Mouse (Mus musculus) granulocyte monocyte progenitor cell, adult 5-6 weeks (primary cell): Measurements from ENCODE around the gene Elmo2. TPM values are rescaled to one million over a fixed set of nuclear protein-coding genes. Genes with fewer than 3 reads are reported as not detected.

Source experiments
- ATAC-seq: replicated peaks from 2 replicates; pipeline ENCODE4 v1.8.0; 2016; ENCODE audit warnings: mild to moderate bottlenecking, moderate TSS enrichment, inconsistent platforms; ENCODE audit not compliant: poor library complexity, severe bottlenecking
- total RNA-seq, 2 experiments: library from RNA; stranded (forward) in 1 of 2; stranded (reverse) in 1 of 2; fragments of 200-712, 200-1000 nt in 1 of 2; fragments of >200 nt in 1 of 2; fragmentation: Nextera tagmentation in 1 of 2; gene quantifications; 2 replicates each; pipeline ENCODE4 v1.2.3; 2014 to 2017

Gene Elmo2
- total RNA-seq, 2 experiments from 2014 or later, result 28.5 to 53.2 TPM

DNA sequence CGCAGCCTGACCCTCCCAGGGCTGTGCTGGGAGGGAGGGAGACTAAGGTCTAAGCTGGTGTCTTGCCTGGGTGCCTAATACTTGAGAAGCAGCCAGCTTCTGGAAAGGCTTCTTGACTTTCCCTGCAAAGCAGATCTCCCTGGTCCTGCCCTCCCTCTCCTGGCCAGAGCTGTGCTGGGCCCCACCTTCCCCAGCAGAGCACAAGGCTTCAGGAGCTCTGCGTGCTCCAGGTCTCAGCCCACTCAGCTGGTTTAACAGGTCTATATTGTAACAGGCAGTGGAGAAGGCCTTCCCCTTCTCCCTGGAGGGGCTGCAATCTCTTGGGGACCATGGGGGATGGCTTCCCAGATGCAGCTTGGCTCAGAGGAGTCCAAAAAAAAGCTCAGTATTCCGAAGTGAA is 24.9 kb downstream of the Elmo2 start:
- no peak for ATAC-seq

DNA sequence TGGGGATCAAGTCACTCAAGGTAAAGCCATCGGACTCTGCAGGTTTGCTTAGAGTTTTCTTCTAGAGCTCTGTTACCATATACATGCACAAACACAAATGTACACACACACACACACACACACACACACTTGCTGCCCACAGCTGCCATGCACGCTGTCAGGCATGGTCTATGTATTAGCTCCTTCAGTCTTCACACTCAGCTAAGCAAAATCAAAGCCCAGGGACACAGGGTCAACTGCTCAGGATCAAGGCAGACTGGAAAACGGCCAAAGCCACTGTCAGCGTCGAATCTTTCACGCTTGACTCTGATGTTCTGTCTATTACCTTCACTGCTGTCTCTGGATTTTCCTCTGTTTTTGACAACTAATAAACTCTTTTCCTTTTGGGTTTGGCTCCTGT is 25.4 kb downstream of the Elmo2 start:
- ATAC-seq, result no peak

DNA sequence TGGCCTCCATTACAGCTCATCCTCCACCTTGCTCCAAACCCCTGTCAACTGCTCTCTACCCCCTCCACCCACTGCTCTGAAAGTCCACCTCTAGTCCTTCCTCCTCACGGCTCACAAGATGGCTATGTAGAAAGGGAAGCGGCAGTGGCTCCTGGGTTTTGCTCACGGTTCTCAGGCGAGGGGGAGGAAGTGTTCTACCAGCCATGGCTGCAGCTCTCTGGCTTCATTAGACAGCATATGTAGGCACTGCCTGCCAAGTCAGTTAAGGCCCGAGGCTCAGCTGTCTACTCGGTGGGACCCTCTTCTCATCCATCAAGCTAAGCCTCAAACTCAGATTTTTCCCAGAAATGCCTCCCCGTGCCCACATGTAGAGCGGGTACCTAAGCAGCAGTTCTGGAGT is 25.9 kb downstream of the Elmo2 start:
- peak; percentile 30 for ATAC-seq

GRCm38 (mm10) chr2:165297429-165297828 is 28.9 kb downstream of the Elmo2 start:
- no peak for ATAC-seq

DNA sequence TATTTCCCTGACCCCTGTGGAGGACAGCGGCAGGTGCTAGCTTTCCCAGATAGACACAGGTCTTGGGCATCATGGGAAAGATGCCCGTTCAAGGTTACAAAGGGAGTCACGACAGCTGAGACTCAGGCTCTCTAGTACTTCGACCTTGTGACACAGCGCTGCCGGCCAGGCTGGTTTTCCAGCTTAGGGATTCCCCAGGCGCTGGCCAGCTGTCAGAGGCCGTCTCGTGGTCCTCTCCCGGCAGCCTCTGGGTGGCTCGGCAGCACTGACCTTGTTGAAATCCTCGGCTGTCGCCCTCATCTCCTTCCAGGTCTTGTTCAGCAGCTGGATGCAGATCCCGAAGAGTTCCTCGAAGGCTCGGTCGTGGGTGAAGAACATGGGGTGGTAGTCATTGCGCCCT is 29.7 kb downstream of the Elmo2 start:
- no peak for ATAC-seq

DNA sequence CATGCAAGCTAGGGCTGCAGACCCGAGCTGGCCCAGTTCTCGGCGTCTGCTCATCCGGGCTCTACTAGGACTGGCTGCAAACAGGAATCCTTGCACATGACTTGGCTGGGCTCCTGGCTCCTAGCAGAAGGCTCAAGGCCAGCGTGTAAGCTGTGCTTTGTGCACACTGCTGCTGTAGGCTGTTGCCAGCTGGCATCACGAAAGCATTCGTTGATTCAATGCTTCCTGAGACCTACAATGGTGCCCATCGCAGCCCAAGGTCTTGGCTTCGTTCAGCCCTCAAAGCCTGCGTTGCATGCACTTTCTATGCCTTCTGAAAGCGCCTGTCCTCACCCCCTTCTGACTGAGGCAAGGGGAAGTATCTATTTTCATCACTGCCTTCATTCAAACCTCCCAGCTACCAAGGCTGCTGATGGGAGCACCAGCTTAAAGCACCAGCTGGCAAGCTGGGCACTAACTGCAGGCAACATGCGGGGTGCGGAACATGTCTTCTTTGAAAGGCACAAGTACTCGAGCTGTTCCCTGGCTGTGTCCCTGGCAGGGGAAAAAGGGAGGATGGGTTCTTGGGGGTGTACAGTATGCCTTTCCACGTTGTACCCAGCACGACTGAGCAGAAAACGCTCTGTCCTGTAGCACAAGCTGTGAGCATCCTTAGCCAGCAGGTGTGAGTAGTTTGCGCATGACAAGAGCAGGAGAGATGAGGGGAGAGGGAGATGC is 37.8 kb downstream of the Elmo2 start:
- ATAC-seq, result no peak

GRCm38 (mm10) chr2:165287202-165287984 is 38.9 kb downstream of the Elmo2 start, which contains the start of gene Slc35c2:
Gene Slc35c2, minus strand, starts transcription at chr2:165287869.
- ATAC-seq, result peak; percentile 57

GRCm38 (mm10) chr2:165286361-165287201 is 39.7 kb downstream of the Elmo2 start:
- peak; percentile 70 for ATAC-seq

DNA sequence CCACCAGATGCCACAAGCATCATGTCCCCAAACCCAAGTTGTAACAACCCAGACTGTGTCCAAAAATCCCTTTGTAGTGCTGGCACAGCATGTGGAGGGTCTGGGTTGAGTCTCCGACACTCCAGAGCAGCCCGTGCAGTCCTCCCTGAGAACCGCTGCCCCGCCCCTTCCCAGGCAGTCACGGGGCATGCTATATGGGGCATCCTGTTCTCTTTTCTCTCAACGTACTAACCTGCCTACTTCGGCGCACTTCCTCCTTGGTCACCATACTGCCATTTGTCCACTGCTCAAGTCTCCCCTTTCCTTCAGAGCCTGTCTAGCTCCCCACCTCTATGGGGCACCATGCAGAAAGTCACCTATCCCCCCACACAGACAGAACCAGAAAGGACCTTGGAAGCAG is 40.7 kb downstream of the Elmo2 start:
- ATAC-seq, result peak; percentile 69

DNA sequence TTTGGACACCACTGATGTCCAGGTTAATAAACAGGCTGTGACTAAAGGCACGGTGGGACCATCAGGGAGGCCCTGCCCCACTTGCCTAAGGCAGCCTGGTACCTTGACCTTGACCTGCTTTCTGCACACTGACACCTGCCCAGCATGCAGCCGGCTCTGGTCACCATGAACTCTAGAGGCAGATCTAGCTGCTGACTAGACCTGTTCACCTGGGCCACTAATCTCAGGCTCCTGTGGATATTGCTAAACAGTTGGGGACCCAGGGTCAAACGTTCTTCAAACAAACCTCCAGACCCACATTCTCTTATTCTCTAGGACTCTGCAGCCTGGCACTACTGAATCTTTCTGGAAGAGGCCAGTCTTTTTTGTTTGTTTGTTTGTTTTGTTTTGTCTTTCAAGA is 41.2 kb downstream of the Elmo2 start:
- ATAC-seq, result no peak

DNA sequence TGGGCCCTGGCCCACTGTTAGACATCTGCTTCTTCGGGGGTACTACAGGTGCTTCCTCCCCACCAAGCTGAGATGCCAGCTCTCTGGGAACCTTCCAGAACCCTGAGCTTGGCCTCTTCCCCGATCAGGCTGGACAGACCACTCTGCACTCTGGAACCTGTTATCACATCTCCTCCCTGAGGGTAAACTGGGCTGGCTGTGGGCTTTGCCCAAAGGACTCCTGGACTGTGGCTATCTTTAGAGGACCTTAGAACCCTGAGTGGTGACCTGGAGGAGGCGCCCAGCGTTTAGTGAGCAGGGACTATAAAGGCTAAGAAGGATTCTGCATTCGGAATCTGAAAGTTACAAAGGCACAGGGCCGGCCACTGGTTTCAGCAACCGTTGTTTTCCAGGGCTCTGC is 41.9 kb downstream of the Elmo2 start:
- ATAC-seq, result no peak

DNA sequence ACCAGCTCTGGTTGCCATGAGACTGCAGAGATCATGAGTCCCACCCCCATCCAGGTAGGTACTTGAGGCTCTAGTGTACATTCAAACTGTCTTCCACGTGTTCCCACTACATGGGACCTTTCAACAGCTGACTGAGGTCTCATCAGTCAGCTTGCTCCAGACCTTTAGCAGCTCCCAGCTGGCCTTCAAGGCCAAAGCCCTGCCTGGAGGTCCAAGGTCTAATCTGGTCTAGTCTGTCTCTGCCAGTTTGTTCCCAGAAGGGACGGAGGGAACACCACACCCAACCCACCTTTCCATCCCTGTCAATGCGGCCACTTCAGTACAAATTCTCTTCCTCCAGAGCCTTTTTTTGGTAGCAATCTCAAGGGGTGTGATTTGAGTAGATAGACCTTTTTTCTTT is 42.6 kb downstream of the Elmo2 start:
- ATAC-seq, result no peak

DNA sequence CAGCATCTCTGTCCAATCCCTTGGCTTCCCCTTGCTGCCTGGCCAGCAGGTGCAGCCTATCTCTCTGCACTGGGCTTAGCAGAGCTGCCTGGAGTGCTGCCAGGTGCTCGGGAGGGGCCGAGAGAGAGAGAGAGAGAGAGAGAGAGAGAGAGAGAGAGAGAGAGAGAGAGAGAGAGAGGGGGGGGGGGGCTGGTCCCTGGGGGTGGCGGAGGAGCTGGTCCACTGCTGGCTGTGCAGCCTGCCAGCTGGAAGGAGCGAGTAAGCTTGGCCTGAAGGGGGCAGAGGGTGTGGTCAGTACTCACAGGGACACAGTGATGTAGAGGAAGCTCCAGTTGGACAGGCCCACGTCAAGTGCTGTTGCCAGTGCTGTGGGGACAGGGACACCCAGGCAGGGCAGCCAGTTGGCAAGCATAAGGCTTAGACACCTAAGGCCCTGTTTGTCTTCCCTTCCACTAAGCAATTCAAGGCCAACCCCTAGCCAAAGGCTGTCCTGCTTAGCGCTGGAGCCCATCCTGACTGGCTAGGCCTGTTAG is 44.4 kb downstream of the Elmo2 start:
- ATAC-seq, result no peak

DNA sequence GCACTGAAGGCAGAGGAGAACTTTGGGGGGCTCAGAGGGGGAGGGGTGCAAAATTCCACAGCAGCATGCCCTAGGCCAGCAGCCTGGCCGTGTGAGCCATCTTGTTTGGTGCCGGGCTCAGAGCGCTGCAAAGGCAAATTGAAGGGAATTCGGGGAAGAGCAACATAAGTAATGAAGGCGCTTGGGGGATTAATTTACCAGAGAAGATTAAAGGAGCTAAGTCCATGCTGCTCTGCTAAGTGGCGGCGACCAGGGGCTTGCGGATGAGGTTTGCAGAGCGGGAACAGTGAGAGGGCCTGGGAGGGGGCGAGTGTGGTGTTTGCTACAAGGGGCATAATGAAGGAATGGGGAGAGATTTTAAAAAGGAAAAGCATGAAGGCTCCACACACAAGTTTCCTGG is 46.9 kb downstream of the Elmo2 start:
- no peak for ATAC-seq

GRCm38 (mm10) chr2:165277188-165277740 is 49.0 kb downstream of the Elmo2 start:
- no peak for ATAC-seq

GRCm38 (mm10) chr2:165275824-165276223 is 50.5 kb downstream of the Elmo2 start:
- peak; percentile 75 for ATAC-seq

GRCm38 (mm10) chr2:165275124-165275640 is 51.1 kb downstream of the Elmo2 start:
- no peak for ATAC-seq

GRCm38 (mm10) chr2:165273589-165273988 is 52.7 kb downstream of the Elmo2 start:
- no peak for ATAC-seq

DNA sequence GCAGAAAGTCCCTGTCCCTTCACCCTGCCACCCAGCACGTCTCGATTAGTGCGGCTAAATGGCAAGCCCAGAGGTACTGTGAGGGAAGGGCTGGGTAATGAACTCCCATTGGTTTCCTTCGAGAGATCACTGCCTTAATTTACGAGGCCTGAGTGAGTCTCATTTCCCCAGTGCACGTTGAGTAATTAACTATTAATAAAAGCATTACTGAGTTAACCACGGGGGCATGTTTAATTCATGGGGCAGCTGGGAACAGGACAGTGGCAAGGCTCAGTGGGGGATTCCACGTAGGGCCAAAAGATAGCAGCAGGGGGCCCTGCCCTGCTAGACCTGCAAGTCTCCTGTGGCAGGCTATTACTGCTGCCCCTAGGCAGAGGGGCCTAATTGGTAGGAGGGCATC is 55.0 kb downstream of the Elmo2 start:
- no peak for ATAC-seq

DNA sequence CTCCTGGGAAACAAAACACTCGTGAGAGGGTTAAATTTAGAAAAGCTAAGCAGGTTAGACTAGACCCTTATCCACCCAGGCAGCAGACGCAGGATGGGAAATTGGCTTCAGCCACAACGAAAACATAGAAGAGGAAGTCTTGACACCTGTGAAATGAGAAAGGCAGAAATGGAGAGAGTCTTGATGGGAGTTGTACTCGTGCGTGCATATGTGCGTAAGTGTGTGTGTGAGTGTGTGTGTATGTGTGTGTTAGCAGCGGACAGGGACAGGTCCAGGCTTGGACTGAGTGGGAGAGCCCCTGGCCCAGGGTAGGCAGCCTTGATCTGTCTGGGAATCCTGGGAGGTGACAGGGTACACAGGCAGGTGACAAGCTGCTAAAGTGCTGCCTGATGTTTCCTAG is 55.4 kb downstream of the Elmo2 start:
- no peak for ATAC-seq
